17 mouse cellular contexts compared by ENCODE assay signal in genomic region chr12:83789051-83789780, GRCm38 (mm10). TPM values are rescaled to one million over a fixed set of nuclear protein-coding genes. Genes with fewer than 3 reads are reported as not detected.
"Had no signal": no experiment of that assay in that cellular context is flagged by ENCODE, and none has a peak within 500 bp of the region (broad histone marks: within the 10 kb centered on the region; RNA-seq: fewer than 3 reads in every experiment).

No protein-coding gene starts in this region.

- H3K27ac ChIP-seq: limb, embryonic 10.5 days; limb, embryonic 13.5 days; liver, embryonic 12.5 days; liver, embryonic 15.5 days had no signal

- H3K9me3 ChIP-seq: limb, embryonic 10.5 days; limb, embryonic 13.5 days; liver, embryonic 12.5 days; liver, embryonic 15.5 days had no signal

- ATAC-seq: liver, embryonic 12.5 days had no signal

- H3K27me3 ChIP-seq: limb, embryonic 13.5 days; liver, embryonic 15.5 days had no signal

- H3K4me3 ChIP-seq: limb, embryonic 10.5 days; limb, embryonic 13.5 days; liver, embryonic 12.5 days; liver, embryonic 15.5 days had no signal

- H3K4me1 ChIP-seq: liver, embryonic 12.5 days; liver, embryonic 15.5 days had no signal

- DNase-seq: kidney, adult 18-20 months; kidney, adult 9 months; kidney, postnatal 14 days; kidney, postnatal 4 days; layer of hippocampus, adult 9-11 months; lung, adult 2 months; lung, postnatal 14 days; lung, postnatal 4 days; midbrain, embryonic 14.5 days; thymus, postnatal 25 days had no signal

- H3K9ac ChIP-seq: limb, embryonic 13.5 days; liver, embryonic 12.5 days; liver, embryonic 15.5 days had no signal

RNA-seq across cellular contexts. Expression of gene Papln, which starts 25.8 kb away (rescaled TPM):
- total RNA-seq: megakaryocyte progenitor cell, adult 5-6 weeks; megakaryocyte-erythroid progenitor cell, adult 5-6 weeks had no signal
- polyA plus RNA-seq: midbrain, embryonic 11.5 days had no signal
